ENCODE assay signal across 29 mouse cellular contexts in the genomic region with DNA sequence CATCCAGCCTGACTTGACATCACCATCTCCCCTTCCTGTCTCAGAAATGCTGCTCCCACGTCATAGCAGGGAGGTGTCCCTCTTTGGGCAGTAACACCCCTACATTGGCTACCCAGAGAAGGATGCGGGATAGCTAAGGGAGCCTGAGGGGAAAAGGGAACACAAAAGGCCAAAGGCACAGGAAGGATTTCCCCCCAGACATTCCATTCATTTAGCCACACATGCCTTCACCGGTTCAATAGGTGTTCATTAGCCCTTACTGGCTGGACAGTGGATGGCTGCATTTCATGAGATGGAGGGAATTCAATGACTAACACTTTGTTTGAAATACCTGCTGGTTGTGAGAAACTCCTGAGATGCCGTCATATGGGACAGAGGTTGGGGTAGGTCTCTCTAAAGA. TPM values are rescaled to one million over a fixed set of nuclear protein-coding genes. Genes with fewer than 3 reads are reported as not detected.
DNase-seq lines count a peak whose midpoint lies in the region; ATAC-seq lines count a peak whose summit lies in the region.
"Had no signal": no experiment of that assay in that cellular context is flagged by ENCODE, and none has a peak within 500 bp of the region (broad histone marks: within the 10 kb centered on the region; RNA-seq: fewer than 3 reads in every experiment).

No protein-coding gene starts in this region.

- H3K9ac ChIP-seq in forebrain, embryonic 11.5 days (ENCODE audit: low read length), result no peak overlapping the region
- H3K9ac ChIP-seq in forebrain, embryonic 12.5 days, result no peak overlapping the region
- no peak overlapping the region for H3K9ac ChIP-seq in hindbrain, embryonic 14.5 days
- H3K9ac ChIP-seq in midbrain, embryonic 14.5 days (replicated peaks; ENCODE audit: low read length), result no peak overlapping the region; the same call in 1 of the 2 replicates
- H3K9ac ChIP-seq: liver, postnatal 0 days; midbrain, embryonic 13.5 days had no signal

- ATAC-seq in forebrain, embryonic 11.5 days (replicated peaks; ENCODE audit: low FRiP score), result peak; percentile 24; the same call in 1 of the 2 replicates
- ATAC-seq in forebrain, embryonic 12.5 days (ENCODE audit: low FRiP score), result no peak
- no peak for ATAC-seq in hindbrain, embryonic 14.5 days (ENCODE audit: low FRiP score)
- ATAC-seq in midbrain, embryonic 14.5 days (ENCODE audit: low FRiP score, low TSS enrichment), result no peak
- ATAC-seq: forebrain, embryonic 16.5 days; hindbrain, postnatal 0 days; liver, postnatal 0 days had no signal

- no peak overlapping the region for H3K4me3 ChIP-seq in forebrain, embryonic 11.5 days (ENCODE audit: low read depth, low read length)
- no peak overlapping the region for H3K4me3 ChIP-seq in forebrain, embryonic 12.5 days (replicated peaks)
- no peak overlapping the region for H3K4me3 ChIP-seq in hindbrain, embryonic 10.5 days
- no peak overlapping the region for H3K4me3 ChIP-seq in hindbrain, embryonic 14.5 days (replicated peaks; ENCODE audit: low read length)
- no peak overlapping the region for H3K4me3 ChIP-seq in midbrain, embryonic 10.5 days
- no peak overlapping the region for H3K4me3 ChIP-seq in midbrain, embryonic 14.5 days (replicated peaks; ENCODE audit: low read depth, low read length)
- H3K4me3 ChIP-seq: limb, embryonic 10.5 days; midbrain, embryonic 13.5 days; myocyte had no signal

- DNase-seq in forebrain, embryonic 11.5 days (ENCODE audit: low spot score), result no peak
- DNase-seq in hindbrain, embryonic 10.5 days (ENCODE audit: low spot score), result no peak
- no peak for DNase-seq in hindbrain, embryonic 14.5 days (ENCODE audit: low spot score)
- DNase-seq in midbrain, embryonic 10.5 days (ENCODE audit: low spot score), result no peak
- DNase-seq in midbrain, embryonic 14.5 days, result no peak
- DNase-seq in gastrocnemius, adult 18-20 months (ENCODE audit: low spot score), result no peak
- DNase-seq: cerebellum, adult 8-10 months; heart, postnatal 4 days; kidney, adult 2 months; kidney, postnatal 36 days; liver, postnatal 0 days; right cerebral cortex, postnatal 14 days; thymus, postnatal 36 days had no signal

- peaks cover 22% of the 10 kb centered on the region for H3K4me1 ChIP-seq in forebrain, embryonic 11.5 days (replicated peaks; ENCODE audit: control insufficient read depth, insufficient read depth, low read length)
- H3K4me1 ChIP-seq in forebrain, embryonic 12.5 days, result peaks cover 37% of the 10 kb centered on the region
- peaks cover 74% of the 10 kb centered on the region for H3K4me1 ChIP-seq in hindbrain, embryonic 10.5 days (replicated peaks)
- H3K4me1 ChIP-seq in hindbrain, embryonic 14.5 days (replicated peaks; ENCODE audit: control insufficient read depth, insufficient read depth, low read length), result peaks cover 12% of the 10 kb centered on the region
- H3K4me1 ChIP-seq in midbrain, embryonic 10.5 days, result peaks cover 80% of the 10 kb centered on the region
- peaks cover 25% of the 10 kb centered on the region for H3K4me1 ChIP-seq in midbrain, embryonic 14.5 days (ENCODE audit: control insufficient read depth, insufficient read depth, low read length)

- WGBS in forebrain, embryonic 11.5 days, result 14% methylated on average over 4 of the region's 4 CpGs
- WGBS in forebrain, embryonic 12.5 days, result 12% methylated on average over 4 of the region's 4 CpGs
- 52% methylated on average over 4 of the region's 4 CpGs for WGBS in hindbrain, embryonic 10.5 days
- 60% methylated on average over 4 of the region's 4 CpGs for WGBS in hindbrain, embryonic 14.5 days
- 48% methylated on average over 4 of the region's 4 CpGs for whole genome bisulfite sequencing in midbrain, embryonic 10.5 days
- 59% methylated on average over 4 of the region's 4 CpGs for WGBS in midbrain, embryonic 14.5 days

- H3K4me2 ChIP-seq in forebrain, embryonic 11.5 days (ENCODE audit: low read depth, low read length, severe bottlenecking), result no peak overlapping the region
- no peak overlapping the region for H3K4me2 ChIP-seq in forebrain, embryonic 12.5 days
- H3K4me2 ChIP-seq in hindbrain, embryonic 14.5 days (replicated peaks), result no peak overlapping the region
- no peak overlapping the region for H3K4me2 ChIP-seq in midbrain, embryonic 14.5 days (ENCODE audit: low read length)

- H3K27ac ChIP-seq in forebrain, embryonic 11.5 days (ENCODE audit: low read depth, low read length), result peak overlapping the region; percentile 19
- H3K27ac ChIP-seq in forebrain, embryonic 12.5 days, result no peak overlapping the region
- H3K27ac ChIP-seq in hindbrain, embryonic 10.5 days, result peak overlapping the region; percentile 60
- H3K27ac ChIP-seq in hindbrain, embryonic 14.5 days, result no peak overlapping the region
- peak overlapping the region; percentile 0; the same call in 1 of the 2 replicates for H3K27ac ChIP-seq in midbrain, embryonic 10.5 days (replicated peaks)
- H3K27ac ChIP-seq in midbrain, embryonic 14.5 days (replicated peaks; ENCODE audit: low read depth, low read length), result no peak overlapping the region
- H3K27ac ChIP-seq: hindbrain, postnatal 0 days; limb, embryonic 10.5 days had no signal

- no peaks in the 10 kb centered on the region for H3K36me3 ChIP-seq in forebrain, embryonic 11.5 days (ENCODE audit: control insufficient read depth, insufficient read depth, low read length)
- peaks cover 8% of the 10 kb centered on the region for H3K36me3 ChIP-seq in forebrain, embryonic 12.5 days (replicated peaks)
- peaks cover 77% of the 10 kb centered on the region for H3K36me3 ChIP-seq in hindbrain, embryonic 10.5 days
- H3K36me3 ChIP-seq in hindbrain, embryonic 14.5 days (replicated peaks; ENCODE audit: control insufficient read depth, insufficient read depth), result no peaks in the 10 kb centered on the region
- H3K36me3 ChIP-seq in midbrain, embryonic 10.5 days, result peaks cover 71% of the 10 kb centered on the region
- no peaks in the 10 kb centered on the region for H3K36me3 ChIP-seq in midbrain, embryonic 14.5 days (ENCODE audit: control insufficient read depth, insufficient read depth, low read length)
- H3K36me3 ChIP-seq: midbrain, embryonic 13.5 days had no signal

- no peaks in the 10 kb centered on the region for H3K27me3 ChIP-seq in forebrain, embryonic 11.5 days (ENCODE audit: control insufficient read depth, insufficient read depth, low read length)
- H3K27me3 ChIP-seq in forebrain, embryonic 12.5 days, result 0 out of 2 replicates have a peak, but pooled peaks cover 3% of the 10 kb centered on the region
- H3K27me3 ChIP-seq in hindbrain, embryonic 10.5 days (ENCODE audit: insufficient read depth, poor library complexity, severe bottlenecking), result no peaks in the 10 kb centered on the region
- H3K27me3 ChIP-seq in hindbrain, embryonic 14.5 days (ENCODE audit: control insufficient read depth, insufficient read depth, low read length), result no peaks in the 10 kb centered on the region
- H3K27me3 ChIP-seq in midbrain, embryonic 10.5 days (ENCODE audit: low read depth, poor library complexity, severe bottlenecking), result no peaks in the 10 kb centered on the region
- no peaks in the 10 kb centered on the region for H3K27me3 ChIP-seq in midbrain, embryonic 14.5 days (ENCODE audit: control insufficient read depth, insufficient read depth, low read length)
- H3K27me3 ChIP-seq: midbrain, embryonic 13.5 days had no signal

- H3K9me3 ChIP-seq in forebrain, embryonic 11.5 days (ENCODE audit: control insufficient read depth, low read length), result no peaks in the 10 kb centered on the region
- no peaks in the 10 kb centered on the region for H3K9me3 ChIP-seq in forebrain, embryonic 12.5 days
- no peaks in the 10 kb centered on the region for H3K9me3 ChIP-seq in hindbrain, embryonic 10.5 days
- H3K9me3 ChIP-seq in hindbrain, embryonic 14.5 days (ENCODE audit: control insufficient read depth, low read length), result no peaks in the 10 kb centered on the region
- H3K9me3 ChIP-seq in midbrain, embryonic 10.5 days (replicated peaks), result no peaks in the 10 kb centered on the region
- no peaks in the 10 kb centered on the region for H3K9me3 ChIP-seq in midbrain, embryonic 14.5 days (ENCODE audit: control insufficient read depth, low read length)
- H3K9me3 ChIP-seq: limb, embryonic 10.5 days; midbrain, embryonic 13.5 days had no signal

RNA-seq across cellular contexts. Expression of a gene that starts 18.1 kb away (rescaled TPM):
- polyA plus RNA-seq in forebrain, embryonic 11.5 days (2014; fragmentation: Nextera tagmentation; extraction: Ambion mirVana), result 30.7 and 32.3 TPM in 2 replicates
- 20.6 and 22.1 TPM in 2 replicates for polyA plus RNA-seq in forebrain, embryonic 12.5 days (2016; fragmentation: Nextera tagmentation; extraction: Ambion mirVana)
- 37.4 and 45.5 TPM in 2 replicates for polyA plus RNA-seq in hindbrain, embryonic 10.5 days (2016; fragmentation: Nextera tagmentation; extraction: Ambion mirVana)
- polyA plus RNA-seq in hindbrain, embryonic 14.5 days (2014; fragmentation: Nextera tagmentation; extraction: Ambion mirVana), result 10.9 and 11.9 TPM in 2 replicates
- polyA plus RNA-seq in midbrain, embryonic 10.5 days (2016; fragmentation: Nextera tagmentation; extraction: Ambion mirVana), result 40.3 and 41.3 TPM in 2 replicates
- 11.7 and 16.2 TPM in 2 replicates for polyA plus RNA-seq in midbrain, embryonic 14.5 days (2014; fragmentation: Nextera tagmentation; extraction: Ambion mirVana)
- not detected for total RNA-seq in gastrocnemius, adult 18-20 months (2021)
- total RNA-seq: MEL had no signal

RNA-seq across cellular contexts. Expression of a gene that starts 40.2 kb away (rescaled TPM):
- 7.4 and 8.5 TPM in 2 replicates for polyA plus RNA-seq in forebrain, embryonic 11.5 days (2014; fragmentation: Nextera tagmentation; extraction: Ambion mirVana)
- polyA plus RNA-seq in forebrain, embryonic 12.5 days (2016; fragmentation: Nextera tagmentation; extraction: Ambion mirVana), result 5.8 and 6.1 TPM in 2 replicates
- 10.4 and 12.8 TPM in 2 replicates for polyA plus RNA-seq in hindbrain, embryonic 10.5 days (2016; fragmentation: Nextera tagmentation; extraction: Ambion mirVana)
- polyA plus RNA-seq in hindbrain, embryonic 14.5 days (2014; fragmentation: Nextera tagmentation; extraction: Ambion mirVana), result 2.2 and 3.3 TPM in 2 replicates
- polyA plus RNA-seq in midbrain, embryonic 10.5 days (2016; fragmentation: Nextera tagmentation; extraction: Ambion mirVana), result 12.1 and 14.2 TPM in 2 replicates
- polyA plus RNA-seq in midbrain, embryonic 14.5 days (2014; fragmentation: Nextera tagmentation; extraction: Ambion mirVana), result 3.2 and 3.9 TPM in 2 replicates
- total RNA-seq in gastrocnemius, adult 18-20 months (2021), result under 1 TPM in 1 of 2 experiments, not detected in 1; 0.12 TPM
- total RNA-seq: common myeloid progenitor, adult 5-6 weeks; liver, adult 2 months; MEL had no signal
- polyA plus RNA-seq: liver, adult 2 months; myocyte had no signal

RNA-seq across cellular contexts. Expression of a gene that starts 54.7 kb away (rescaled TPM):
- polyA plus RNA-seq in forebrain, embryonic 11.5 days (2014; fragmentation: Nextera tagmentation; extraction: Ambion mirVana), result not detected in 2 replicates
- polyA plus RNA-seq in forebrain, embryonic 12.5 days (2016; fragmentation: Nextera tagmentation; extraction: Ambion mirVana), result not detected in 2 replicates
- not detected in 2 replicates for polyA plus RNA-seq in hindbrain, embryonic 10.5 days (2016; fragmentation: Nextera tagmentation; extraction: Ambion mirVana)
- not detected in 2 replicates for polyA plus RNA-seq in hindbrain, embryonic 14.5 days (2014; fragmentation: Nextera tagmentation; extraction: Ambion mirVana)
- polyA plus RNA-seq in midbrain, embryonic 10.5 days (2016; fragmentation: Nextera tagmentation; extraction: Ambion mirVana), result not detected in 2 replicates
- polyA plus RNA-seq in midbrain, embryonic 14.5 days (2014; fragmentation: Nextera tagmentation; extraction: Ambion mirVana), result not detected in 2 replicates
- total RNA-seq in gastrocnemius, adult 18-20 months (2021), result not detected
- total RNA-seq: adrenal gland, adult 2 months; common myeloid progenitor, adult 5-6 weeks; heart, postnatal 4 days; hindbrain, postnatal 0 days; left cerebral cortex, adult 8-10 months; liver, adult 2 months; MEL had no signal
- polyA plus RNA-seq: adrenal gland, adult 2 months; embryonic facial prominence, embryonic 11.5 days; forebrain, embryonic 16.5 days; gonadal fat pad, adult 2 months; hindbrain, postnatal 0 days; kidney, adult 2 months; limb, embryonic 10.5 days; liver, adult 2 months; liver, postnatal 0 days; midbrain, embryonic 13.5 days; myocyte; neural tube, embryonic 14.5 days; spleen, adult 2 months; stomach, embryonic 14.5 days had no signal

Comparison
In these comparisons a context has a peak if more than half of its experiments do, and no peak if none do; other contexts are left out.
1. H3K27ac ChIP-seq: peak in forebrain, embryonic 11.5 days (single experiment), hindbrain, embryonic 10.5 days (single experiment) and midbrain, embryonic 10.5 days (single experiment); none in forebrain, embryonic 12.5 days (single experiment), hindbrain, embryonic 14.5 days (single experiment) and midbrain, embryonic 14.5 days (single experiment).